Mouse (Mus musculus) midbrain, postnatal 0 days (tissue): ENCODE results near the gene Pus10. TPM values are rescaled to one million over a fixed set of nuclear protein-coding genes. Genes with fewer than 3 reads are reported as not detected.

ENCODE experiments used
- ATAC-seq: fragments of 200-750 bp; cut with Nextera tagmentation; 2 replicates; pipeline ENCODE4 v1.8.0; 2017; ENCODE audit warnings: moderate number of reproducible peaks, mild to moderate bottlenecking, moderate TSS enrichment, moderate library complexity; ENCODE audit not compliant: low FRiP score
- DNase-seq: peaks from one replicate; pipeline ENCODE4 v3.0.0-alpha.2; 2015; ENCODE audit warnings: low spot score
- H3K27ac ChIP-seq: fragments of 300-500 bp; sonication (generic); 2 replicates; pipeline ENCODE4 v1.5.1; 2014; ENCODE audit warnings: low read depth, mild to moderate bottlenecking, low read length, mixed read lengths
- H3K27me3 ChIP-seq: fragments of 300-500 bp; sonication (generic); 2 replicates; pipeline ENCODE4 v1.6.1; 2014; ENCODE audit warnings: low read length, control low read depth, mixed read lengths; ENCODE audit not compliant: insufficient read depth
- H3K36me3 ChIP-seq: fragments of 300-500 bp; sonication (generic); 2 replicates; pipeline ENCODE4 v1.6.1; 2014; ENCODE audit warnings: low read length, control low read depth, mixed read lengths; ENCODE audit not compliant: insufficient read depth
- H3K4me1 ChIP-seq: fragments of 300-500 bp; sonication (generic); 2 replicates; pipeline ENCODE4 v1.6.1; 2014; ENCODE audit warnings: mild to moderate bottlenecking, control low read depth, antibody characterized with exemption, low read length, mixed read lengths; ENCODE audit not compliant: insufficient read depth
- H3K4me2 ChIP-seq: fragments of 300-500 bp; sonication (generic); 2 replicates; pipeline ENCODE4 v1.6.1; 2014; ENCODE audit warnings: low read depth, mild to moderate bottlenecking, low read length, mixed read lengths; ENCODE audit not compliant: poor library complexity, severe bottlenecking
- H3K4me3 ChIP-seq: fragments of 300-500 bp; sonication (generic); 2 replicates; pipeline ENCODE4 v1.5.1; 2014; ENCODE audit warnings: low read depth, mild to moderate bottlenecking, low read length, moderate library complexity
- H3K9ac ChIP-seq: fragments of 300-500 bp; sonication (generic); replicated peaks from 2 replicates; pipeline ENCODE4 v1.6.1; 2014; ENCODE audit warnings: mild to moderate bottlenecking, low read length, moderate library complexity, mixed read lengths; ENCODE audit not compliant: poor library complexity, severe bottlenecking
- H3K9me3 ChIP-seq: fragments of 300-500 bp; sonication (generic); 2 replicates; pipeline ENCODE4 v1.6.1; 2016; ENCODE audit warnings: low read length, control low read depth
- CTCF ChIP-seq: IDR thresholded peaks from 2 replicates; pipeline ENCODE4 v1.5.1; 2016; ENCODE audit warnings: antibody characterized with exemption, mild to moderate bottlenecking
- WGBS: fragments of 180-500 bp; shearing (Covaris S2); extraction: QIAGEN DNeasy Blood & Tissue Kit; methylation state at CpG from one replicate; pipeline ENCODE4 v1.1.7; 2014; 5-methylcytosine and 5-hydroxymethylcytosine counted together
- polyA plus RNA-seq: library from polyadenylated mRNA; unstranded; fragments of >200 nt; fragmentation: Nextera tagmentation; extraction: Ambion mirVana; gene quantifications from 2 replicates; pipeline ENCODE4 v1.2.1, GENCODE M21; 2015
- total RNA-seq: library from RNA; depleted of rRNA; stranded (reverse); fragments of >200 nt; gene quantifications from 2 replicates; pipeline ENCODE4 v1.2.3, GENCODE M21; 2014; rRNA removed

The Pus10 gene
- total and polyA plus RNA-seq, 2 experiments from 2014 or later = 9.5 to 11.2 TPM

GRCm38 (mm10) chr11:23778787-23779201, 113.3 kb downstream of the Pus10 start:
- no peaks in the 10 kb centered on the region for H3K4me1 ChIP-seq
- H3K36me3 ChIP-seq = no peaks in the 10 kb centered on the region
- TF ChIP-seq CTCF = no peak
- no peak for DNase-seq
- no peak overlapping the region for H3K4me3 ChIP-seq
- H3K9ac ChIP-seq = no peak overlapping the region
- H3K4me2 ChIP-seq = no peak overlapping the region
- 92% methylated on average over 8 of the region's 8 CpGs for WGBS
- no peak overlapping the region for H3K27ac ChIP-seq
- no peak for ATAC-seq
- no peaks in the 10 kb centered on the region for H3K27me3 ChIP-seq
- H3K9me3 ChIP-seq = no peaks in the 10 kb centered on the region

GRCm38 (mm10) chr11:23782038-23782437, 116.6 kb downstream of the Pus10 start:
- DNase-seq = no peak
- H3K36me3 ChIP-seq = no peaks in the 10 kb centered on the region
- H3K4me3 ChIP-seq = no peak overlapping the region
- H3K27me3 ChIP-seq = no peaks in the 10 kb centered on the region
- no peaks in the 10 kb centered on the region for H3K9me3 ChIP-seq
- no peak for TF ChIP-seq CTCF
- no peak overlapping the region for H3K4me2 ChIP-seq
- no peak overlapping the region for H3K27ac ChIP-seq
- WGBS = 83% methylated on average over 3 of the region's 3 CpGs
- H3K4me1 ChIP-seq = no peaks in the 10 kb centered on the region
- no peak for ATAC-seq
- H3K9ac ChIP-seq = no peak overlapping the region

Other genes with a start within 250 kb of the Pus10 start
- gene Ahsa2, start 167.6 kb upstream of the Pus10 start, total RNA-seq = 21.5 and 32.7 TPM in 2 replicates
- 43.9 and 45.3 TPM in 2 replicates for gene Ahsa2, start 167.6 kb upstream of the Pus10 start, polyA plus RNA-seq
- gene 1700093K21Rik, start 144.5 kb upstream of the Pus10 start, total RNA-seq = 0.52 TPM in 1 of 2 replicates, not detected in the other
- 0.20 TPM in 1 of 2 replicates, not detected in the other for gene 1700093K21Rik, start 144.5 kb upstream of the Pus10 start, polyA plus RNA-seq
- 71.8 and 108 TPM in 2 replicates for gene 0610010F05Rik, start 32.0 kb upstream of the Pus10 start, total RNA-seq
- gene 0610010F05Rik, start 32.0 kb upstream of the Pus10 start, polyA plus RNA-seq = 125 and 130 TPM in 2 replicates
- 17.9 and 24.6 TPM in 2 replicates for gene Pex13, start 285 bp downstream of the Pus10 start, total RNA-seq
- gene Pex13, start 285 bp downstream of the Pus10 start, polyA plus RNA-seq = 23.6 and 24.8 TPM in 2 replicates
- 0.90 and 0.99 TPM in 2 replicates for gene Rel, start 105.3 kb downstream of the Pus10 start, total RNA-seq
- 0.29 and 0.38 TPM in 2 replicates for gene Rel, start 105.3 kb downstream of the Pus10 start, polyA plus RNA-seq
- 16.2 and 23.9 TPM in 2 replicates for gene Papolg, start 229.6 kb downstream of the Pus10 start, total RNA-seq
- gene Papolg, start 229.6 kb downstream of the Pus10 start, polyA plus RNA-seq = 9.4 and 10.2 TPM in 2 replicates